Mouse (Mus musculus): ENCODE measurements around the gene Hoxd1. TPM values are rescaled to one million over a fixed set of nuclear protein-coding genes. Genes with fewer than 3 reads are reported as not detected.

Hoxd1 gene
- total and polyA plus RNA-seq, 3 experiments = not detected

DNA sequence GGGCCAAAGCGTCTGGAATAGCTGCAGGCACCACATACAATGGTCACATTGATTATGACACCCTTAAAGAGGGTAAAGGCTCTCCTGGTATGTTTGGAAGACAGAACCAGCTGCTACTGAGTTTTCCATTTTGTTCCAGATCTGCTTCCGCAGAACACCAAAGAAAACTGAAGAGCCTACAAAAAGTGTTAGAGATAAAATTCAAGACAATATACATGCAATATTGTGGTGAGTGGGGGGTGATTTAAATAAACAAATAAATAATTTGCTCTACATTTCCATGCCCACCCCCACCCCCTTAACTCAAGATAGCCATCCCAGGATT, 23.3 kb upstream of the Hoxd1 start:
- no peak for TF ChIP-seq POLR2A (IDR thresholded peaks at IDR 0.05; ENCODE audit: insufficient read depth, low read depth, low read length)
- no peak for TF ChIP-seq EP300 (IDR thresholded peaks at IDR 0.05; ENCODE audit: insufficient read depth, low read depth, low read length)
- no peak for TF ChIP-seq CTCF (IDR thresholded peaks at IDR 0.05)
- H3K9ac ChIP-seq (ENCODE audit: low read depth, low read length) = no peak overlapping the region
- no peak overlapping the region for H3K27ac ChIP-seq
- no peaks in the 10 kb centered on the region for H3K36me3 ChIP-seq (ENCODE audit: control insufficient read depth, insufficient read depth, low read length)
- WGBS = 20% methylated on average over 2 of the region's 2 CpGs
- H3K4me1 ChIP-seq (ENCODE audit: control insufficient read depth, insufficient read depth, low read length) = no peaks in the 10 kb centered on the region
- H3K79me2 ChIP-seq (replicated peaks; ENCODE audit: control insufficient read depth, insufficient read depth, low read length) = no peaks in the 10 kb centered on the region
- peaks cover 39% of the 10 kb centered on the region for H3K27me3 ChIP-seq (ENCODE audit: control insufficient read depth, insufficient read depth, low read length)
- intact Hi-C loops (cut with DNase I) = no loop called here
- DNase-seq = no peak
- no peak overlapping the region for H3K4me3 ChIP-seq

DNA sequence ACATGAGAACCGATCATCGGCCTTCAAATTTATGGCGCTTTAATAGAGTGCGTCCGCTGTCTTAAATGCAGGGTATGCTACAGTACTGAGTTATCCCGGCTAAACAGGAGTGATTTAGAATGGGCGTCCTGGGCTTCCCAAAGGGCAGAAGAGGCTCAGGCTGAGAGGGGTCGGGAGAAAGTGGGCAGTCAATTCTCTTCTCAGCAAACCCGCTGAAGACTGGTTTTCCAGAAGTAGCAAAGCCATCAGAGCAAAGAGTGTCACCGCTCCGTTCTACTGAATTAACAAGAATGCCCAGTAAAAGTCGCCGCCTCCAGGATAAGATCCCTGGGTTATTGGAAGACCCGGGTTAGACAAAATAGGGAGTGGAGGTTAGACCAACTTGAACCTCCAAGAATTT, 22.9 kb upstream of the Hoxd1 start:
- Histone ChIP-seq H3K27me3 (ENCODE audit: control insufficient read depth, insufficient read depth, low read length) (peaks cover 35% of the 10 kb centered on the region), H3K36me3 (ENCODE audit: control insufficient read depth, insufficient read depth, low read length) (no peaks in the 10 kb centered on the region)

DNA sequence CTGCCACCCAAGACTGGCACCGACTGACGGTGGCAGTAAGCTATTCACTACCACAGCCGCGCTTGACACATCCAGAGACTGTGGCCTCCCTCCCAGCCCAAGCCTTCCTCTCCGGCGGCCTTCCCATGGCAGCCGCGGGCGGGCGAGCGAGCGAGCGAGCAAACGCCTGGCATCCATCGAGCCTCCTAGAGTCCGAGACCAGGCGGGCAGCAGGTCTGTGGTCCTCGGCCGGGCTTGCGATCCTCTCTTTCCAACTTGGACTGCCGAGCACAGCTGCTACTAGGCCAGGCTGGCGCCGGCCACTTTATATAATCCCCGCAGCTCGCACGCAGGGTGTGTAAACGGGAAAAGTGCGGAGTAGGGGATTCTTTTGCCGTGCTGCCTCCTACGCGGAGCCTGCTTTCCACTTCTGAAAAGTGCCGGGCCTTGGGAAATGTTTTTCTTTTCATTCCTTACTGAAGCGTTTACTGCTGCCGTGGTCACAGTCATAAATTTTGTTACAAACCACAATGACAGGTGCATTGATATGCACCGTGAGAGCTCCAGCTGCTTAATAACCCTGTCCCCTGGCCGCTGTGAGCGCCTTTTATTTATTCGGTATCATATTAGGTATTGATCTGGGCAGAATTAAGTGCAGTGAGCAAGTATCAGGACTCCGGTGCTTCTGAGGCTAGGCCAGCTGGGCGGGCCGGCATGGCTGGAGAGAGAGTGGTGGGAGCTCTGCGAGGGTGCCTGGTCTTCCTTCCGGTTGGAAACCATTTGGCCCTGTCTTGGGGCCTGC, 22.3 kb upstream of the Hoxd1 start:
- no peaks in the 10 kb centered on the region for H3K4me1 ChIP-seq (ENCODE audit: control insufficient read depth, insufficient read depth, low read length)
- H3K9ac ChIP-seq (ENCODE audit: low read depth, low read length) = no peak overlapping the region
- no peaks in the 10 kb centered on the region for H3K79me2 ChIP-seq (replicated peaks; ENCODE audit: control insufficient read depth, insufficient read depth, low read length)
- no peak overlapping the region for H3K27ac ChIP-seq
- H3K36me3 ChIP-seq (ENCODE audit: control insufficient read depth, insufficient read depth, low read length) = no peaks in the 10 kb centered on the region
- intact Hi-C loops (cut with DNase I) = no loop called here
- 7% methylated on average over 43 of the region's 43 CpGs for WGBS
- H3K27me3 ChIP-seq (ENCODE audit: control insufficient read depth, insufficient read depth, low read length) = peaks cover 30% of the 10 kb centered on the region
- TF ChIP-seq EP300 (IDR thresholded peaks at IDR 0.05; ENCODE audit: insufficient read depth, low read depth, low read length) (no peak), CTCF (IDR thresholded peaks at IDR 0.05) (no peak), POLR2A (IDR thresholded peaks at IDR 0.05; ENCODE audit: insufficient read depth, low read depth, low read length) (no peak)
- no peak overlapping the region for H3K4me3 ChIP-seq
- no peak for DNase-seq

More for the DNA sequence above, 22.9 kb upstream of the Hoxd1 start:
- H3K79me2 ChIP-seq (replicated peaks; ENCODE audit: control insufficient read depth, insufficient read depth, low read length) = no peaks in the 10 kb centered on the region
- DNase-seq = no peak
- no peaks in the 10 kb centered on the region for H3K4me1 ChIP-seq (ENCODE audit: control insufficient read depth, insufficient read depth, low read length)
- no peak overlapping the region for H3K9ac ChIP-seq (ENCODE audit: low read depth, low read length)
- no peak overlapping the region for H3K27ac ChIP-seq
- no peak for TF ChIP-seq CTCF (IDR thresholded peaks at IDR 0.05)
- no peak for TF ChIP-seq POLR2A (IDR thresholded peaks at IDR 0.05; ENCODE audit: insufficient read depth, low read depth, low read length)
- intact Hi-C loops (cut with DNase I) = no loop called here
- WGBS = 6% methylated on average over 14 of the region's 14 CpGs
- H3K4me3 ChIP-seq = no peak overlapping the region

DNA sequence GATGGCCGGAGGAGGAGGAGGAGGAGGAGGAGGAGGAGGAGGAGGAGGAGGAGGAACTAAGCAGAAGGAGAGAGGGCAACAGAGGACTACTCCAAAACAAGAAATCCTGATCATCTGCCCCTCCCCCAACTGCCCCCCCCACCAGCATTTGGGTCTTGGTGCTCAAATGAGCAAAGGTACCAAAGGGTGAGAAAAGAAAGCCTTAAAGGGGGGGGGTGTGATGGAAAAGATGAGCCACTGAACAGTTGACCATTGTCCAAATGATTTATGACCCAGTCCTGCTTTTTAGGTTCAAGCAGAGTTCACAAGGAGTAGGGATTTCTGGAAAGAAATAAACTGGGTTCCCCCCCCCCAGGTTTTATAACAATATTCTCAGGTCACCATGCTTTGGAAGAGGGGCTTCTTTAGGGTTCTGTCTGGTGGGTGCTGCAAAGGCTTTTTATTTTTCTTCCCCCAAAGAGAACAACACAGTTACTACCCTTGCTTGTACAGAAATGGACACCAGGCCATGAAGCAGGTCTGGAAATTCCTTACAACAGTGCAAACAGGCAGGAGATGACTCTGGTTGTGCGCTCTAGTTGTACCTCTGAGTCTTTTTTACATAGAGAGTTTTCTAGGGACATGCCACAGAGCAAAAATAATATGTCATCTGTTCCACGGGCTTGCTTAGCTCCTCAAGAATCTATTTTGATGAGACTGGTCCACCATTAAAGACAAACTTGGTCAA, 21.4 kb upstream of the Hoxd1 start:
- intact Hi-C loops (cut with DNase I) = no loop called here
- Histone ChIP-seq H3K9ac (ENCODE audit: low read depth, low read length) (no peak overlapping the region), H3K36me3 (ENCODE audit: control insufficient read depth, insufficient read depth, low read length) (no peaks in the 10 kb centered on the region), H3K4me1 (ENCODE audit: control insufficient read depth, insufficient read depth, low read length) (no peaks in the 10 kb centered on the region), H3K27me3 (ENCODE audit: control insufficient read depth, insufficient read depth, low read length) (peaks cover 30% of the 10 kb centered on the region), H3K27ac (no peak overlapping the region), H3K4me3 (no peak overlapping the region), H3K79me2 (replicated peaks; ENCODE audit: control insufficient read depth, insufficient read depth, low read length) (no peaks in the 10 kb centered on the region)
- 47% methylated on average over 2 of the region's 3 CpGs for WGBS
- DNase-seq = no peak
- TF ChIP-seq EP300 (IDR thresholded peaks at IDR 0.05; ENCODE audit: insufficient read depth, low read depth, low read length) (no peak), CTCF (IDR thresholded peaks at IDR 0.05) (no peak), POLR2A (IDR thresholded peaks at IDR 0.05; ENCODE audit: insufficient read depth, low read depth, low read length) (no peak)

DNA sequence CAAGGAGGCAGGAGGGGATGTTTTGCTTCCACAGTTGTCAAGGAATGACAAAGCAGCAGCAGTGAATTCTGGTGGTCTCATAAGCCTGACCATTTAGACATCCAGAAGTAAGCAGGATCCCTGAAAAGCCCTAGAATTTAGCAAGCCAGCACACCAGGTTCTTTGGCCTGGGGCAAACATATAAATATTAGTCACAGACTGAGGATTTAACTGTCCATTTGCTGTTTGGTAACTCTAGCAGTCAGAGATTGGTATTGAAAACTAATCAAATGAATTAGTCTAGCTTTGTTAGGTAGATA, 20.9 kb upstream of the Hoxd1 start:
- intact Hi-C loops (cut with DNase I) = no loop called here
- no peak for DNase-seq
- Histone ChIP-seq H3K27ac (no peak overlapping the region), H3K9ac (ENCODE audit: low read depth, low read length) (no peak overlapping the region), H3K4me3 (no peak overlapping the region), H3K27me3 (ENCODE audit: control insufficient read depth, insufficient read depth, low read length) (peaks cover 32% of the 10 kb centered on the region), H3K36me3 (ENCODE audit: control insufficient read depth, insufficient read depth, low read length) (no peaks in the 10 kb centered on the region), H3K79me2 (replicated peaks; ENCODE audit: control insufficient read depth, insufficient read depth, low read length) (no peaks in the 10 kb centered on the region), H3K4me1 (ENCODE audit: control insufficient read depth, insufficient read depth, low read length) (no peaks in the 10 kb centered on the region)
- TF ChIP-seq CTCF (IDR thresholded peaks at IDR 0.05) (no peak), POLR2A (IDR thresholded peaks at IDR 0.05; ENCODE audit: insufficient read depth, low read depth, low read length) (no peak)

DNA sequence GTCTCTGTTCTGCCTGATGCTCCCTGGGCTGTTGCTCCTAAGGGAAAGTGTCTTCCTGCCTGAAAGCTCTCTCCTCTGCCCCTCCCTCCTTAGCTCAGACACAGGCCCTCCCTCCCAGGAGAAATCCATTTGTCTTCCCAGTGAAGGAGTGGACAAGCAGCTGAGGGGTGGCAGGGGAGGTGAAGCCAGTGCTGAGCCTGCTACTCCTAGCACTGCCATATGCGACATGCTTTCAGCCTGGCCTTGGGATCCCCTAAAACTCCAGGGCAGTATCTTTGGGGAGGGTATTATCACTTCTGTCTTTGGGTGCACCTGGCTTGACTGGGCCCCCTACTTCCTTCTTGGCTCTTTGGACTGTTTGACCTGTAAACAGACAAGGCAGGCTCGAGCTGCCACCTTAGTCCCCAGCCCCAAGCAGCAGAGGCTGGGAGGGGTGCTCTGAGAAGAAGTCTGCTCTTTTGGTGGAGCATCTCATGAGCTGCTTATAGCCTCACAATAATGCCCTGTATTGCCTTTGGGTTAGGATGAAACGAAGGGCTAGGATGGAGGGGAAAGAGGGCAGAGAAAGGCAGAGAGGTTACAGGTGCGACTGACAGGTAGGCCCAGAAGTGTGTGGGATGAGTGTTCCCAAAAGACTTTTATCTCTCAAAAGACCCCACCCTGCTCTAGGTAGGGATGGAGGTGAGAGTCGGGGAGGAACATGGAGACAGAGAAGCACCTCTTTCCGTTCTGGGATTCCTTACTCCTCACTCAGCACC, 17.1 kb upstream of the Hoxd1 start:
- no peak overlapping the region for H3K4me3 ChIP-seq

More for the DNA sequence above, 17.1 kb upstream of the Hoxd1 start:
- H3K27ac ChIP-seq = no peak overlapping the region
- no peaks in the 10 kb centered on the region for H3K36me3 ChIP-seq (ENCODE audit: control insufficient read depth, insufficient read depth, low read length)
- TF ChIP-seq EP300 (IDR thresholded peaks at IDR 0.05; ENCODE audit: insufficient read depth, low read depth, low read length) = no peak
- no peak for TF ChIP-seq POLR2A (IDR thresholded peaks at IDR 0.05; ENCODE audit: insufficient read depth, low read depth, low read length)
- no peak for TF ChIP-seq CTCF (IDR thresholded peaks at IDR 0.05)
- intact Hi-C loops (cut with DNase I) = no loop called here
- no peak overlapping the region for H3K9ac ChIP-seq (ENCODE audit: low read depth, low read length)
- no peaks in the 10 kb centered on the region for H3K4me1 ChIP-seq (ENCODE audit: control insufficient read depth, insufficient read depth, low read length)
- 12% methylated on average over 6 of the region's 6 CpGs for WGBS
- H3K79me2 ChIP-seq (replicated peaks; ENCODE audit: control insufficient read depth, insufficient read depth, low read length) = no peaks in the 10 kb centered on the region
- no peak for DNase-seq
- peaks cover 40% of the 10 kb centered on the region for H3K27me3 ChIP-seq (ENCODE audit: control insufficient read depth, insufficient read depth, low read length)
